Mouse (Mus musculus): Measurements from ENCODE around the gene Ppp1r16b. TPM values are rescaled to one million over a fixed set of nuclear protein-coding genes. Genes with fewer than 3 reads are reported as not detected.
"Not testable (repeated sequence)": the region's sequence is repeated elsewhere in the genome, so short reads cannot be mapped to it uniquely, and the experiment has no call there.

Gene Ppp1r16b
- polyA plus RNA-seq, 2 experiments from 2014 or later = 100 to 110 TPM

- no peak for ATAC-seq
Measured at GRCm38 (mm10) chr2:158726252-158726651, 61.1 kb downstream of the Ppp1r16b start.

GRCm38 (mm10) chr2:158728061-158728815 lies 63.0 kb downstream of the Ppp1r16b start:
- ATAC-seq = no peak

GRCm38 (mm10) chr2:158730896-158731295 lies 65.7 kb downstream of the Ppp1r16b start:
- no peak for ATAC-seq

GRCm38 (mm10) chr2:158732521-158732920 lies 67.3 kb downstream of the Ppp1r16b start:
- ATAC-seq = no peak

GRCm38 (mm10) chr2:158733136-158733535 lies 67.9 kb downstream of the Ppp1r16b start:
- no peak for ATAC-seq

GRCm38 (mm10) chr2:158733914-158734313 lies 68.7 kb downstream of the Ppp1r16b start:
- peak; percentile 70 for ATAC-seq

GRCm38 (mm10) chr2:158734500-158735152 lies 69.4 kb downstream of the Ppp1r16b start:
- ATAC-seq = no peak

GRCm38 (mm10) chr2:158735340-158735739 lies 70.1 kb downstream of the Ppp1r16b start:
- peak; percentile 83 for ATAC-seq

GRCm38 (mm10) chr2:158736247-158736646 lies 71.0 kb downstream of the Ppp1r16b start:
- not testable (repeated sequence) for ATAC-seq

- ATAC-seq = no peak
Measured at GRCm38 (mm10) chr2:158738591-158738990, 73.4 kb downstream of the Ppp1r16b start.

GRCm38 (mm10) chr2:158739113-158739512 lies 73.9 kb downstream of the Ppp1r16b start:
- no peak for ATAC-seq

- no peak for ATAC-seq
Measured at GRCm38 (mm10) chr2:158741011-158741501, 75.9 kb downstream of the Ppp1r16b start.

- no peak for ATAC-seq
Measured at GRCm38 (mm10) chr2:158742431-158742830, 77.2 kb downstream of the Ppp1r16b start.

GRCm38 (mm10) chr2:158743518-158744141 lies 78.4 kb downstream of the Ppp1r16b start:
- no peak for ATAC-seq

GRCm38 (mm10) chr2:158745049-158745482 lies 79.9 kb downstream of the Ppp1r16b start:
- ATAC-seq = peak; percentile 84

GRCm38 (mm10) chr2:158746164-158746563 lies 81.0 kb downstream of the Ppp1r16b start:
- no peak for ATAC-seq

GRCm38 (mm10) chr2:158749366-158749765 lies 84.2 kb downstream of the Ppp1r16b start:
- no peak for ATAC-seq

GRCm38 (mm10) chr2:158760231-158760630 lies 95.0 kb downstream of the Ppp1r16b start:
- no peak for ATAC-seq

GRCm38 (mm10) chr2:158762339-158762738 lies 97.1 kb downstream of the Ppp1r16b start:
- no peak for ATAC-seq

GRCm38 (mm10) chr2:158767742-158768339 lies 102.6 kb downstream of the Ppp1r16b start, which contains the start of gene Fam83d:
Gene Fam83d, plus strand, starts transcription at chr2:158768093.
- ATAC-seq = peak; percentile 99

GRCm38 (mm10) chr2:158768350-158768749 lies 103.2 kb downstream of the Ppp1r16b start:
- ATAC-seq = peak; percentile 17

GRCm38 (mm10) chr2:158768771-158769170 lies 103.6 kb downstream of the Ppp1r16b start:
- no peak for ATAC-seq

Measured in activated CD4-positive, CD25-positive, alpha-beta regulatory T cell, adult 4 months (primary cell).